9 mouse cellular contexts compared by ENCODE assay signal in the genomic region with DNA sequence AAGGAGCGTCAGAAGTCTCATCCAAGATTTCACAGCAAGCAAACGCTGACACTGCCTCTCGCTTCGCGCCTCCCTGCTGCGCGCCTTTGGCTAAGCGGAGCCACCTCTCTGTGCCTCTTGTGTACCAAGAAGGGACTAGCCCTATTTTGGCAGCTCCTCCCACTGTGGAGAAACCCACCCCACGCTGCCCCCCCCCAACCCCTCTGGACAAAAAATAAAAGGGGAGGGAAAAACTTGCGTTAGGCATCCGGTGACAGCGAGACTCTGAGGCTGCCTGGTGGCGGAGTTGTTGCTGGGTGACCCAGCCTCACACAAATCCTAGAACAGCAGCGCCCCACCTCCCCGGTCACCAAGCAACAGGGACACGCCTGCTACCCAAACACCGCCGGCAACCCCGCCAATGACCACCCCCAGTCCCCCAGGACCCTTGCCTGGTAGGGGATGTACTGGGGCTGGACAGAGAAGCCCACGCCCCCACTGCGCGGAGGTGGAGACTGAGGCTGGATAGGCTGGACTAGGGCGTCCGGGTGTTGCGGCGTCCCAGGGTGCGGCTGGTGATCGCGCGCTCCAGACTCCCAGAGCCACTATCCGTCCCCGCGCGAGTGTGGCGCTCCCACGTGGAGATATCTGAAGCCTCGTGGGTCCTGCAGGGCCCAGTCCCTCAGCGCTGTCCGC. TPM values are rescaled to one million over a fixed set of nuclear protein-coding genes. Genes with fewer than 3 reads are reported as not detected.
DNase-seq lines count a peak whose midpoint lies in the region; ATAC-seq and TF ChIP-seq lines count a peak whose summit lies in the region.
"Had no signal": no experiment of that assay in that cellular context is flagged by ENCODE, and none has a peak within 500 bp of the region (broad histone marks: within the 10 kb centered on the region; RNA-seq: fewer than 3 reads in every experiment).

No protein-coding gene starts in this region.

- H3K27me3 ChIP-seq in heart, embryonic 13.5 days (replicated peaks), result peaks cover 12% of the 10 kb centered on the region; the same call in 1 of the 2 replicates

- peak; percentile 29; the same call in 1 of the 2 replicates for ATAC-seq in cerebellum, adult (ENCODE audit: insufficient number of reproducible peaks, low FRiP score, low TSS enrichment)
- ATAC-seq in heart, embryonic 13.5 days (ENCODE audit: extremely low read depth, insufficient number of reproducible peaks, low FRiP score, low TSS enrichment), result no peak
- peak; percentile 60 for ATAC-seq in megakaryocyte, adult 5-6 weeks (ENCODE audit: poor library complexity, severe bottlenecking)

- no peaks in the 10 kb centered on the region for H3K36me3 ChIP-seq in heart, embryonic 13.5 days
- H3K36me3 ChIP-seq: G1E had no signal

- H3K9me3 ChIP-seq in heart, embryonic 13.5 days, result no peaks in the 10 kb centered on the region

- H3K4me3 ChIP-seq in embryonic fibroblast, embryonic 13.5 days (ENCODE audit: insufficient read depth, low read length), result peak overlapping the region; percentile 61
- H3K4me3 ChIP-seq in heart, embryonic 13.5 days, result peak overlapping the region; percentile 70

- peak; percentile 94 for TF ChIP-seq POLR2A in embryonic fibroblast, embryonic 13.5 days (IDR thresholded peaks at IDR 0.05; ENCODE audit: low read depth, low read length)

- peak overlapping the region; percentile 77 for H3K9ac ChIP-seq in heart, embryonic 13.5 days

- H3K4me2 ChIP-seq in heart, embryonic 13.5 days, result peak overlapping the region; percentile 99

- DNase-seq in cerebellum, adult 9-10 months, result no peak
- peak; percentile 91 for DNase-seq in ZHBTc4 (ENCODE audit: low read depth, low spot score)
- DNase-seq in large intestine, adult 2 months (ENCODE audit: low read depth, low spot score), result peak; percentile 16
- DNase-seq in skeletal muscle tissue, adult 2 months (ENCODE audit: low read depth, low spot score), result peak; percentile 73

- under 1% methylated on average over 38 of the region's 39 CpGs for WGBS in heart, embryonic 13.5 days
- WGBS in large intestine, adult 2 months, result under 1% methylated on average over 39 of the region's 39 CpGs

- peak overlapping the region; percentile 78 for H3K27ac ChIP-seq in embryonic fibroblast, embryonic 13.5 days (ENCODE audit: insufficient read depth, low read length)
- no peak overlapping the region for H3K27ac ChIP-seq in heart, embryonic 13.5 days (replicated peaks)

- no peaks in the 10 kb centered on the region for H3K4me1 ChIP-seq in embryonic fibroblast, embryonic 13.5 days (ENCODE audit: control insufficient read depth, insufficient read depth, low read length)
- peaks cover 39% of the 10 kb centered on the region for H3K4me1 ChIP-seq in heart, embryonic 13.5 days

- TF ChIP-seq CTCF in embryonic fibroblast, embryonic 13.5 days (IDR thresholded peaks at IDR 0.05; ENCODE audit: borderline replicate concordance, insufficient read depth, low read length), result no peak

RNA-seq across cellular contexts. Expression of a gene that starts 6.9 kb away (rescaled TPM):
- polyA plus RNA-seq in embryonic fibroblast, embryonic 13.5 days (2011; ENCODE audit: insufficient read length, low read depth, missing spikeins), result 4.0 and 6.7 TPM in 2 replicates
- polyA plus RNA-seq in heart, embryonic 13.5 days (2015; fragmentation: Nextera tagmentation; extraction: Ambion mirVana), result 2.8 and 3.5 TPM in 2 replicates
- polyA plus RNA-seq in large intestine, adult 2 months (2012; rRNA removed), result 7.6 and 8.7 TPM in 2 replicates
- total RNA-seq in megakaryocyte, adult 5-6 weeks (2015), result 84.6 and 91.2 TPM in 2 replicates
- total RNA-seq in megakaryocyte, adult 5-6 weeks (2017), result 43.5 and 56.7 TPM in 2 replicates

RNA-seq across cellular contexts. Expression of a gene that starts 47.8 kb away (rescaled TPM):
- not detected in 2 replicates for polyA plus RNA-seq in embryonic fibroblast, embryonic 13.5 days (2011; ENCODE audit: insufficient read length, low read depth, missing spikeins)
- polyA plus RNA-seq in heart, embryonic 13.5 days (2015; fragmentation: Nextera tagmentation; extraction: Ambion mirVana), result not detected in 2 replicates
- 0.15 and 0.21 TPM in 2 replicates for polyA plus RNA-seq in large intestine, adult 2 months (2012; rRNA removed)
- not detected in 2 replicates for total RNA-seq in megakaryocyte, adult 5-6 weeks (2015)
- not detected in 2 replicates for total RNA-seq in megakaryocyte, adult 5-6 weeks (2017)
- total RNA-seq: G1E had no signal
- polyA plus RNA-seq: G1E had no signal

RNA-seq across cellular contexts. Expression of a gene that starts 54.1 kb away (rescaled TPM):
- not detected in 2 replicates for polyA plus RNA-seq in embryonic fibroblast, embryonic 13.5 days (2011; ENCODE audit: insufficient read length, low read depth, missing spikeins)
- polyA plus RNA-seq in heart, embryonic 13.5 days (2015; fragmentation: Nextera tagmentation; extraction: Ambion mirVana), result not detected in 2 replicates
- 0.11 TPM in 1 of 2 replicates, not detected in the other for polyA plus RNA-seq in large intestine, adult 2 months (2012; rRNA removed)
- not detected in 2 replicates for total RNA-seq in megakaryocyte, adult 5-6 weeks (2015)
- total RNA-seq in megakaryocyte, adult 5-6 weeks (2017), result not detected in 2 replicates
- total RNA-seq: G1E had no signal
- polyA plus RNA-seq: G1E had no signal
